Mouse (Mus musculus): ENCODE results near the gene Adgrf1.

Adgrf1 gene

GRCm38 (mm10) chr17:43363921-43364320 lies 93.8 kb downstream of the Adgrf1 start:
- DNase-seq = peak; percentile 55

GRCm38 (mm10) chr17:43365297-43365696 lies 95.2 kb downstream of the Adgrf1 start:
- peak; percentile 97 for DNase-seq

GRCm38 (mm10) chr17:43366486-43366885 lies 96.4 kb downstream of the Adgrf1 start:
- peak; percentile 98 for DNase-seq

GRCm38 (mm10) chr17:43368171-43368576 lies 98.0 kb downstream of the Adgrf1 start:
- DNase-seq = peak; percentile 98

GRCm38 (mm10) chr17:43372604-43373003 lies 102.5 kb downstream of the Adgrf1 start:
- peak; percentile 22 for DNase-seq

GRCm38 (mm10) chr17:43374020-43374419 lies 103.9 kb downstream of the Adgrf1 start:
- peak; percentile 91 for DNase-seq
